13 mouse cellular contexts compared by ENCODE assay signal in the genomic region with DNA sequence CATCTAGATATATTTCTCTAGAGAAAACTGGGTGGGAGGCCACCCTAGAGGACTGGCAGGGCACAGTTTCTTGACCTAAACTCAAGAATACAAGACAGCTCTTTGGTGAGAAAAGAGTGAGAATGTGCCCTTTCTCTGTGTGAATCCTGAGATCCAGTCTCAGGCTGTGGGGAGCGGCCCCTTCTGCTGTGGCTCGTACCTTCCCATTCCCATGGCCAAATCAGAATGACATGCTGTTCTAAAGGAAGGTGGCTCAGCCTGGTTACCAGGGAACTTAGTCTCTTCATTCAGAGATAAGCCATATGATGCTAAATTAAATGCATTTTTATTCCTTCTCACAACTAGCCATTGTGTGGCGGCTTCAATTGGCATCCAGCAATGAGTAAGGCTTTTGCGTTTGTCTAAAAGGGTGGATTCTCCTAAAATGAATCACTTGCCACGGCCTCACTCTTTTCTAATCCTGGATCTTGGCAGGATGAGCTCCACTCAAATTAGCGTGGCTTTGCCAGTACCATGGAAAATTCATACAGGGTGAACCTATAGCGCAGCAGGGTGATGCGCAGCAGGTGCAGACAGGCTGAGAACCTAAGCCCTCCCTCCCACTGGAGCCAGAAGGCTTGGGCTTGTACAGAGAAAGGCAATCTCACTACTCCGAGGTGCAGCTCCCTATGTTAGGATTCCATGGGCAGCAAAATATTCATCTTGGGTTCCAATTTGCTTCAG.
DNase-seq lines count a peak whose midpoint lies in the region; ATAC-seq lines count a peak whose summit lies in the region.
"Had no signal": no experiment of that assay in that cellular context is flagged by ENCODE, and none has a peak within 500 bp of the region (broad histone marks: within the 10 kb centered on the region; RNA-seq: fewer than 3 reads in every experiment).

No protein-coding gene starts in this region.

- peak; percentile 11 to 29 for DNase-seq in layer of hippocampus, postnatal 36 days
- DNase-seq in layer of hippocampus, postnatal 10 days (ENCODE audit: low spot score in 2 of 2): no peak
- peak; percentile 45 for DNase-seq in cerebellum, adult 9-11 months
- no peak for DNase-seq in hindbrain, embryonic 14.5 days (ENCODE audit: low spot score)
- DNase-seq in spleen, postnatal 4 days (ENCODE audit: low spot score in 2 of 2): no peak
- DNase-seq in lung, postnatal 10 days: no peak
- DNase-seq: gastrocnemius, postnatal 36 days; thymus, adult 2 months had no signal

- no peaks in the 10 kb centered on the region for H3K36me3 ChIP-seq in hindbrain, embryonic 14.5 days (replicated peaks; ENCODE audit: control insufficient read depth, insufficient read depth)
- H3K36me3 ChIP-seq in midbrain, embryonic 16.5 days (ENCODE audit: control insufficient read depth, insufficient read depth, low read length): no peaks in the 10 kb centered on the region
- H3K36me3 ChIP-seq: embryonic facial prominence, embryonic 13.5 days had no signal

- no peaks in the 10 kb centered on the region for H3K27me3 ChIP-seq in hindbrain, embryonic 14.5 days (ENCODE audit: control insufficient read depth, insufficient read depth, low read length)
- no peaks in the 10 kb centered on the region for H3K27me3 ChIP-seq in midbrain, embryonic 16.5 days (ENCODE audit: control insufficient read depth, insufficient read depth, low read depth, low read length)
- H3K27me3 ChIP-seq: embryonic facial prominence, embryonic 13.5 days had no signal

- WGBS in hindbrain, embryonic 14.5 days: 35% methylated on average over 9 of the region's 9 CpGs
- WGBS in midbrain, embryonic 16.5 days: 18% methylated on average over 9 of the region's 9 CpGs

- H3K4me3 ChIP-seq in hindbrain, embryonic 14.5 days (replicated peaks; ENCODE audit: low read length): no peak overlapping the region
- no peak overlapping the region for H3K4me3 ChIP-seq in midbrain, embryonic 16.5 days (ENCODE audit: low read depth, low read length)
- H3K4me3 ChIP-seq: embryonic facial prominence, embryonic 13.5 days had no signal

- H3K27ac ChIP-seq in hindbrain, embryonic 14.5 days: peak overlapping the region; percentile 51
- H3K27ac ChIP-seq in midbrain, embryonic 16.5 days (ENCODE audit: low read length): peak overlapping the region; percentile 73
- H3K27ac ChIP-seq: embryonic facial prominence, embryonic 13.5 days; liver, embryonic 14.5 days had no signal

- H3K4me1 ChIP-seq in hindbrain, embryonic 14.5 days (replicated peaks; ENCODE audit: control insufficient read depth, insufficient read depth, low read length): peaks cover 12% of the 10 kb centered on the region
- H3K4me1 ChIP-seq in midbrain, embryonic 16.5 days (ENCODE audit: control insufficient read depth, insufficient read depth, low read length): peaks cover 27% of the 10 kb centered on the region

- no peak overlapping the region for H3K4me2 ChIP-seq in hindbrain, embryonic 14.5 days (replicated peaks)
- H3K4me2 ChIP-seq in midbrain, embryonic 16.5 days (ENCODE audit: low read length): no peak overlapping the region
- H3K4me2 ChIP-seq: embryonic facial prominence, embryonic 13.5 days had no signal

- H3K9ac ChIP-seq in hindbrain, embryonic 14.5 days: no peak overlapping the region
- no peak overlapping the region for H3K9ac ChIP-seq in midbrain, embryonic 16.5 days (ENCODE audit: low read depth, low read length)
- H3K9ac ChIP-seq: embryonic facial prominence, embryonic 13.5 days; liver, embryonic 14.5 days had no signal

- H3K9me3 ChIP-seq in hindbrain, embryonic 14.5 days (ENCODE audit: control insufficient read depth, low read length): no peaks in the 10 kb centered on the region
- no peaks in the 10 kb centered on the region for H3K9me3 ChIP-seq in midbrain, embryonic 16.5 days (replicated peaks; ENCODE audit: control insufficient read depth, low read length, poor library complexity, severe bottlenecking)
- H3K9me3 ChIP-seq: embryonic facial prominence, embryonic 13.5 days had no signal

- peak; percentile 68; the same call in 1 of the 2 replicates for ATAC-seq in hindbrain, embryonic 14.5 days (ENCODE audit: low FRiP score)
- peak; percentile 70 for ATAC-seq in midbrain, embryonic 16.5 days
- no peak for ATAC-seq in megakaryocyte-erythroid progenitor cell, adult 5-6 weeks (replicated peaks; ENCODE audit: low FRiP score, low TSS enrichment, poor library complexity, severe bottlenecking)
- ATAC-seq: CD4-positive, CD25-positive, alpha-beta regulatory T cell, adult 4 months had no signal

Comparison
In these comparisons a context has a peak if more than half of its experiments do, and no peak if none do; other contexts are left out.
1. DNase-seq: peak in layer of hippocampus, postnatal 36 days (2 of 2) and cerebellum, adult 9-11 months (single experiment); none in layer of hippocampus, postnatal 10 days (0 of 2), hindbrain, embryonic 14.5 days (single experiment), spleen, postnatal 4 days (0 of 2) and lung, postnatal 10 days (single experiment).